Mouse (Mus musculus) thymus, adult 2 months (tissue): ENCODE measurements around the gene Bphl. TPM values are rescaled to one million over a fixed set of nuclear protein-coding genes. Genes with fewer than 3 reads are reported as not detected.
A peak's percentile ranks its signal among the peaks of the same experiment; 100 is the strongest.
"Not testable (repeated sequence)": the region's sequence is repeated elsewhere in the genome, so short reads cannot be mapped to it uniquely, and the experiment has no call there.

Source experiments
- DNase-seq: peaks from one replicate; pipeline ENCODE4 v3.0.0; 2021
- H3K27ac ChIP-seq: fragments of 200-500 bp; 2 replicates; pipeline ENCODE4 v1.5.1; 2012; ENCODE audit warnings: low read length, control low read depth; ENCODE audit not compliant: control insufficient read depth, insufficient read depth
- H3K27me3 ChIP-seq: fragments of 200-500 bp; 2 replicates; pipeline ENCODE4 v1.6.1; 2012; ENCODE audit warnings: mild to moderate bottlenecking, low read length, moderate library complexity, mixed read lengths; ENCODE audit not compliant: control insufficient read depth, insufficient read depth
- H3K36me3 ChIP-seq: fragments of 200-500 bp; 2 replicates; pipeline ENCODE4 v1.6.1; 2012; ENCODE audit warnings: mild to moderate bottlenecking, low read length, moderate library complexity; ENCODE audit not compliant: control insufficient read depth, insufficient read depth
- H3K4me1 ChIP-seq: fragments of 200-500 bp; replicated peaks from 2 replicates; pipeline ENCODE4 v1.6.1; 2012; ENCODE audit warnings: low read length; ENCODE audit not compliant: control insufficient read depth, insufficient read depth
- H3K4me3 ChIP-seq: fragments of 200-500 bp; 2 replicates; pipeline ENCODE4 v1.5.1; 2012; ENCODE audit warnings: mild to moderate bottlenecking, low read length, control low read depth, moderate library complexity; ENCODE audit not compliant: control insufficient read depth, insufficient read depth
- CTCF ChIP-seq: fragments of 200-500 bp; IDR thresholded peaks from 2 replicates; pipeline ENCODE4 v1.5.1; 2012; ENCODE audit warnings: mild to moderate bottlenecking, control low read depth, low read length, moderate library complexity, borderline replicate concordance; ENCODE audit not compliant: control insufficient read depth, poor library complexity, insufficient read depth; ENCODE audit errors: extremely low read depth
- POLR2A ChIP-seq: fragments of 200-500 bp; IDR thresholded peaks from 2 replicates; pipeline ENCODE4 v1.6.1; 2012; ENCODE audit warnings: mild to moderate bottlenecking, low read length, control low read depth, moderate library complexity; ENCODE audit not compliant: control insufficient read depth, poor library complexity, insufficient read depth; ENCODE audit errors: extremely low read depth
- WGBS: fragments of 180-500 bp; shearing (Covaris S2); methylation state at CpG from one replicate; pipeline ENCODE4 v1.1.7; 2018; 5-methylcytosine and 5-hydroxymethylcytosine counted together
- polyA plus RNA-seq: library from polyadenylated mRNA; depleted of rRNA; stranded (reverse); fragments of >200 nt; gene quantifications from 2 replicates; pipeline ENCODE4 v1.2.3, GENCODE M21; 2012

Gene Bphl
- polyA plus RNA-seq, 1 experiment = 24.7 TPM

- H3K27ac ChIP-seq = no peak overlapping the region
These were observed 46.8 kb downstream of the Bphl start for GRCm38 (mm10) chr13:34084026-34084750.

GRCm38 (mm10) chr13:34087052-34087812 is 49.8 kb downstream of the Bphl start:
- H3K27me3 ChIP-seq = no peaks in the 10 kb centered on the region
- TF ChIP-seq CTCF (no peak), POLR2A (no peak)
- H3K27ac ChIP-seq = no peak overlapping the region
- no peak overlapping the region for H3K4me3 ChIP-seq
- 78% methylated on average over 7 of the region's 7 CpGs for WGBS
- H3K36me3 ChIP-seq = no peaks in the 10 kb centered on the region
- DNase-seq = no peak
- H3K4me1 ChIP-seq = peaks cover 25% of the 10 kb centered on the region

More at GRCm38 (mm10) chr13:34084026-34084750, 46.8 kb downstream of the Bphl start:
- H3K27me3 ChIP-seq = no peaks in the 10 kb centered on the region
- H3K36me3 ChIP-seq = no peaks in the 10 kb centered on the region
- DNase-seq = no peak
- H3K4me1 ChIP-seq = peaks cover 14% of the 10 kb centered on the region
- H3K4me3 ChIP-seq = no peak overlapping the region
- 86% methylated on average over 9 of the region's 9 CpGs for WGBS
- TF ChIP-seq CTCF = no peak
- no peak for TF ChIP-seq POLR2A

- Histone ChIP-seq H3K4me3 (peak overlapping the region; percentile 18), H3K4me1 (peaks cover 25% of the 10 kb centered on the region), H3K27ac (peak overlapping the region; percentile 94)
- DNase-seq, H3K27me3 ChIP-seq, H3K36me3 ChIP-seq: not testable (repeated sequence)
- 39% methylated on average over 5 of the region's 5 CpGs for WGBS
These were observed 50.8 kb downstream of the Bphl start for GRCm38 (mm10) chr13:34088201-34088649.

GRCm38 (mm10) chr13:34088871-34089288 is 51.5 kb downstream of the Bphl start:
- Histone ChIP-seq H3K27me3 (no peaks in the 10 kb centered on the region), H3K4me1 (peaks cover 25% of the 10 kb centered on the region), H3K36me3 (no peaks in the 10 kb centered on the region), H3K27ac (peak overlapping the region; percentile 94), H3K4me3 (peak overlapping the region; percentile 6; the same call in 1 of the 2 replicates)
- TF ChIP-seq POLR2A (no peak), CTCF (no peak)
- WGBS = 14% methylated on average over 7 of the region's 7 CpGs
- no peak for DNase-seq

- TF ChIP-seq POLR2A (no peak), CTCF (no peak)
- H3K27me3 ChIP-seq = no peaks in the 10 kb centered on the region
- WGBS = 10% methylated on average over 3 of the region's 3 CpGs
- peaks cover 25% of the 10 kb centered on the region for H3K4me1 ChIP-seq
- DNase-seq = no peak
- no peak overlapping the region for H3K4me3 ChIP-seq
- H3K27ac ChIP-seq = peak overlapping the region; percentile 94
- no peaks in the 10 kb centered on the region for H3K36me3 ChIP-seq
These were observed 52.0 kb downstream of the Bphl start for GRCm38 (mm10) chr13:34089358-34089757.

GRCm38 (mm10) chr13:34095542-34096435 is 58.4 kb downstream of the Bphl start:
- no peaks in the 10 kb centered on the region for H3K36me3 ChIP-seq
- peaks cover 20% of the 10 kb centered on the region for H3K4me1 ChIP-seq
- H3K4me3 ChIP-seq = no peak overlapping the region
- DNase-seq = no peak
- TF ChIP-seq POLR2A = no peak
- TF ChIP-seq CTCF = no peak
- H3K27me3 ChIP-seq = no peaks in the 10 kb centered on the region
- 32% methylated on average over 6 of the region's 7 CpGs for WGBS
- H3K27ac ChIP-seq = peak overlapping the region; percentile 46
